Mouse (Mus musculus) kidney, adult 2 months (tissue): ENCODE data around the gene Prdm16.

ENCODE experiments used
- CTCF ChIP-seq: fragments of 200-500 bp; conservative IDR thresholded peaks from 2 replicates; pipeline ENCODE4 v1.5.1; 2011; ENCODE audit warnings: low read depth, mild to moderate bottlenecking, control low read depth, low read length, moderate library complexity, mixed read lengths; ENCODE audit not compliant: insufficient read depth, insufficient read length
- POLR2A ChIP-seq: fragments of 200-500 bp; IDR thresholded peaks from one replicate; pipeline ENCODE4 v1.6.1; 2011; ENCODE audit warnings: low read depth, low read length, control low read depth

GRCm38 (mm10) chr4:154630763-154631162 lies 5.9 kb downstream of the Prdm16 start:
- TF ChIP-seq CTCF (no peak), POLR2A (no peak)
